Mouse (Mus musculus) olfactory bulb, adult 2 months (tissue): ENCODE results near the gene Akap13.

Source experiments
- CTCF ChIP-seq: fragments of 200-500 bp; IDR thresholded peaks from 2 replicates; pipeline ENCODE4 v1.5.1; 2012; ENCODE audit warnings: low read depth, mild to moderate bottlenecking, low read length, moderate library complexity; ENCODE audit not compliant: insufficient read depth
- POLR2A ChIP-seq: fragments of 200-500 bp; IDR thresholded peaks from 2 replicates; pipeline ENCODE4 v1.6.1; 2012; ENCODE audit warnings: mild to moderate bottlenecking, low read depth, low read length, moderate library complexity; ENCODE audit not compliant: insufficient read depth

GRCm38 (mm10) chr7:75715939-75716338, 260.6 kb downstream of the Akap13 start:
- TF ChIP-seq POLR2A: no peak
- no peak for TF ChIP-seq CTCF
